In genomic region chr8:8983133-8983661, GRCm38 (mm10) we compare ENCODE assay signal across 20 mouse cellular contexts.
DNase-seq lines count a peak whose midpoint lies in the region; ATAC-seq lines count a peak whose summit lies in the region.
"Had no signal": no experiment of that assay in that cellular context is flagged by ENCODE, and none has a peak within 500 bp of the region (broad histone marks: within the 10 kb centered on the region; RNA-seq: fewer than 3 reads in every experiment).

No protein-coding gene starts in this region.

- no peak for DNase-seq in heart, embryonic 10.5 days (ENCODE audit: low spot score)
- DNase-seq in kidney, adult 8-10 months = no peak
- DNase-seq in ES-CJ7 (ENCODE audit: low read depth, low spot score) = peak; percentile 64
- DNase-seq in kidney, postnatal 36 days = no peak
- DNase-seq: cerebellum, adult 9-10 months; gastrocnemius, postnatal 36 days; kidney, adult 18-20 months; kidney, postnatal 25 days; layer of hippocampus, adult 9-11 months; left cerebral cortex, postnatal 4 days; liver; liver, postnatal 0 days had no signal

- H3K4me2 ChIP-seq in heart, embryonic 12.5 days = peak overlapping the region; percentile 27; the same call in 1 of the 2 replicates
- H3K4me2 ChIP-seq in kidney, embryonic 16.5 days (replicated peaks; ENCODE audit: low read depth, low read length) = no peak overlapping the region
- H3K4me2 ChIP-seq in liver, embryonic 12.5 days = no peak overlapping the region
- H3K4me2 ChIP-seq: embryonic facial prominence, embryonic 13.5 days; hindbrain, embryonic 12.5 days had no signal

- H3K9me3 ChIP-seq in heart, embryonic 12.5 days (replicated peaks) = 0 out of 2 replicates have a peak, but pooled peaks cover 2% of the 10 kb centered on the region
- H3K9me3 ChIP-seq in heart, embryonic 10.5 days = no peaks in the 10 kb centered on the region
- H3K9me3 ChIP-seq in kidney, embryonic 16.5 days (ENCODE audit: low read length) = peaks cover 4% of the 10 kb centered on the region
- no peaks in the 10 kb centered on the region for H3K9me3 ChIP-seq in liver, embryonic 12.5 days (replicated peaks)
- H3K9me3 ChIP-seq: embryonic facial prominence, embryonic 13.5 days; hindbrain, embryonic 12.5 days had no signal

- H3K4me1 ChIP-seq in heart, embryonic 12.5 days (replicated peaks) = peaks cover 22% of the 10 kb centered on the region
- H3K4me1 ChIP-seq in heart, embryonic 10.5 days = peaks cover 24% of the 10 kb centered on the region
- H3K4me1 ChIP-seq in kidney, embryonic 16.5 days (ENCODE audit: insufficient read depth, low read length) = no peaks in the 10 kb centered on the region
- 0 out of 2 replicates have a peak, but pooled peaks cover 8% of the 10 kb centered on the region for H3K4me1 ChIP-seq in liver, embryonic 12.5 days

- no peaks in the 10 kb centered on the region for H3K27me3 ChIP-seq in heart, embryonic 12.5 days (replicated peaks)
- no peaks in the 10 kb centered on the region for H3K27me3 ChIP-seq in heart, embryonic 10.5 days (ENCODE audit: insufficient read depth, poor library complexity, severe bottlenecking)
- no peaks in the 10 kb centered on the region for H3K27me3 ChIP-seq in kidney, embryonic 16.5 days (ENCODE audit: insufficient read depth, low read length)
- H3K27me3 ChIP-seq in liver, embryonic 12.5 days (replicated peaks) = no peaks in the 10 kb centered on the region
- H3K27me3 ChIP-seq: hindbrain, embryonic 12.5 days had no signal

- no peak overlapping the region for H3K27ac ChIP-seq in heart, embryonic 12.5 days (ENCODE audit: poor library complexity, severe bottlenecking)
- H3K27ac ChIP-seq in heart, embryonic 10.5 days = no peak overlapping the region
- H3K27ac ChIP-seq in kidney, embryonic 16.5 days (ENCODE audit: low read length) = no peak overlapping the region
- H3K27ac ChIP-seq in liver, embryonic 12.5 days = no peak overlapping the region
- H3K27ac ChIP-seq: embryonic facial prominence, embryonic 13.5 days; hindbrain, embryonic 12.5 days; left cerebral cortex, adult 2 months had no signal

- WGBS in heart, embryonic 12.5 days = 26% methylated on average over 5 of the region's 5 CpGs
- WGBS in heart, embryonic 10.5 days = 49% methylated on average over 5 of the region's 5 CpGs
- WGBS in kidney, embryonic 16.5 days = 57% methylated on average over 5 of the region's 5 CpGs
- 17% methylated on average over 5 of the region's 5 CpGs for WGBS in liver, embryonic 12.5 days (ENCODE audit: insufficient replicate concordance)

- ATAC-seq in heart, embryonic 12.5 days (ENCODE audit: insufficient number of reproducible peaks, low FRiP score) = peak; percentile 75
- ATAC-seq in kidney, embryonic 16.5 days (ENCODE audit: low FRiP score, low TSS enrichment) = 0 out of 2 replicates have a peak, but pooled peaks have one; percentile 20
- peak; percentile 80 for ATAC-seq in megakaryocyte, adult 5-6 weeks (ENCODE audit: poor library complexity, severe bottlenecking)
- ATAC-seq in liver, embryonic 12.5 days = no peak
- ATAC-seq: forebrain, embryonic 16.5 days; liver, postnatal 0 days had no signal

- H3K4me3 ChIP-seq in heart, embryonic 12.5 days = no peak overlapping the region
- no peak overlapping the region for H3K4me3 ChIP-seq in heart, embryonic 10.5 days
- H3K4me3 ChIP-seq in kidney, embryonic 16.5 days (ENCODE audit: low read length) = no peak overlapping the region
- H3K4me3 ChIP-seq in liver, embryonic 12.5 days = no peak overlapping the region
- H3K4me3 ChIP-seq: embryonic facial prominence, embryonic 13.5 days; hindbrain, embryonic 12.5 days; left cerebral cortex, adult 2 months had no signal

- H3K36me3 ChIP-seq in heart, embryonic 12.5 days = no peaks in the 10 kb centered on the region
- H3K36me3 ChIP-seq in heart, embryonic 10.5 days = no peaks in the 10 kb centered on the region
- no peaks in the 10 kb centered on the region for H3K36me3 ChIP-seq in kidney, embryonic 16.5 days (ENCODE audit: insufficient read depth, low read length)
- H3K36me3 ChIP-seq in liver, embryonic 12.5 days = no peaks in the 10 kb centered on the region
- H3K36me3 ChIP-seq: embryonic facial prominence, embryonic 13.5 days; hindbrain, embryonic 12.5 days had no signal

- no peak overlapping the region for H3K9ac ChIP-seq in heart, embryonic 12.5 days
- H3K9ac ChIP-seq in kidney, embryonic 16.5 days (replicated peaks; ENCODE audit: low read length) = no peak overlapping the region
- no peak overlapping the region for H3K9ac ChIP-seq in liver, embryonic 12.5 days
- H3K9ac ChIP-seq: embryonic facial prominence, embryonic 13.5 days; hindbrain, embryonic 12.5 days; liver, postnatal 0 days had no signal
